8 mouse cellular contexts compared by ENCODE assay signal in the genomic region with DNA sequence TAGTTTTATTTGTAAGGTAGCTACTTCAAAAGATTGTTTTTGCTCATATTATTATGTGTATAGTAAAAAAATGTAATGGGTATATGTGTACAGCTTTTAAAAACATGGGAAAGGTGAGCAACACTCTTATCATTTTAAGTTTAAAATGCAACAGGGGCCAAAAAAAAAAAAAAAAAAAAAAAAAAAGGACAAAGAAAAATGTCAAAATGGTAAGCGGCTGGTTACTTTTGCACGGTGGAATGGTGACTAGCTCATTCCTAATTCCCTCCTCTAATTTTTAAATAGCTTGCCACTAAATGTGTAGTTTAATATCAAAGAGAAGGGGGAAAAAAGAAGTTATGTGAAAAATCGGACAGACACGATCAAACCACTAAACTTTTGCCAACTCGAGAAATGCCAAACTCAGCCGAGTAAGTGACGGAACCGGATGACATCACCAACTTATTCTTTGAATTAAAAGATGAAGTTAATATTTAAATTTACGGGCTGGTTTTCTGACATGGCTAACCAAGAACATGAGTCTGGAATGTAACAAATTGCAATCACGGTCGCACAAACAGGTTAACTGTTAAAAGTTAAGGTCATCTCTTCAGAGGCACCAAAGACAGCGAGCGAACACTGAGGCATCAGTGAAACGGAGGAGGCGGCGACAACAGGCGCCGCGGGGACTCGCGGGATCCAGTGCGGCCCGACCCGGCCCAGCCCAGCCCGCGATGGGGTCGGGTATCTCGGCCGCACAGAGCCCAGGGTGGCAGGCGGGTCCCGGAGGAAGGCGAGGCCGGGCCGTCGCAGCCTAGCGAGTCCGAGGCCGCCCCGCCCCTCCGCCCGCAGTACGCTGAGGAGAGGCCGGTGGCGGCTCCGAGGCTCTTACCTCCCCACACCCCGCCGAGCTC. TPM values are rescaled to one million over a fixed set of nuclear protein-coding genes. Genes with fewer than 3 reads are reported as not detected.
A peak's percentile ranks its signal among the peaks of the same experiment; 100 is the strongest.
DNase-seq lines count a peak whose midpoint lies in the region; ATAC-seq and TF ChIP-seq lines count a peak whose summit lies in the region.

No protein-coding gene starts in this region.

- no peak for TF ChIP-seq CTCF in cerebellum, adult 2 months (IDR thresholded peaks at IDR 0.05; ENCODE audit: borderline replicate concordance, insufficient read depth, low read depth, low read length)

- H3K9ac ChIP-seq in limb, embryonic 12.5 days (replicated peaks) = peak overlapping the region; percentile 83
- peak overlapping the region; percentile 74 for H3K9ac ChIP-seq in stomach, embryonic 14.5 days (replicated peaks; ENCODE audit: low read depth, low read length)

- peak overlapping the region; percentile 65 for H3K4me3 ChIP-seq in cerebellum, adult 2 months (replicated peaks; ENCODE audit: insufficient read depth, low read depth, low read length)
- peak overlapping the region; percentile 77 for H3K4me3 ChIP-seq in limb, embryonic 12.5 days (replicated peaks)
- H3K4me3 ChIP-seq in stomach, embryonic 14.5 days (ENCODE audit: low read depth, low read length) = peak overlapping the region; percentile 76

- no peaks in the 10 kb centered on the region for H3K9me3 ChIP-seq in limb, embryonic 12.5 days
- H3K9me3 ChIP-seq in stomach, embryonic 14.5 days (ENCODE audit: control insufficient read depth, low read depth, low read length) = no peaks in the 10 kb centered on the region

- H3K36me3 ChIP-seq in limb, embryonic 12.5 days = no peaks in the 10 kb centered on the region; the same call in 1 of the 2 replicates
- H3K36me3 ChIP-seq in stomach, embryonic 14.5 days (ENCODE audit: control insufficient read depth, insufficient read depth, low read length) = no peaks in the 10 kb centered on the region

- H3K27me3 ChIP-seq in cerebellum, adult 2 months (ENCODE audit: control insufficient read depth, insufficient read depth, low read length) = no peaks in the 10 kb centered on the region
- H3K27me3 ChIP-seq in limb, embryonic 12.5 days = no peaks in the 10 kb centered on the region
- H3K27me3 ChIP-seq in stomach, embryonic 14.5 days (ENCODE audit: control insufficient read depth, insufficient read depth, low read length) = no peaks in the 10 kb centered on the region

- peak; percentile 93 for ATAC-seq in limb, embryonic 12.5 days (ENCODE audit: insufficient number of reproducible peaks, insufficient read depth, low FRiP score, low TSS enrichment, low read depth)
- ATAC-seq in stomach, embryonic 14.5 days (ENCODE audit: insufficient number of reproducible peaks, insufficient read depth, low FRiP score, low read depth) = peak; percentile 91; the same call in 1 of the 2 replicates

- H3K4me2 ChIP-seq in limb, embryonic 12.5 days = peak overlapping the region; percentile 68
- peak overlapping the region; percentile 66 for H3K4me2 ChIP-seq in stomach, embryonic 14.5 days (replicated peaks; ENCODE audit: low read depth, low read length)

- no peak for TF ChIP-seq POLR2A in cerebellum, adult 2 months (IDR thresholded peaks at IDR 0.05; ENCODE audit: borderline replicate concordance, insufficient read depth, low read length)

- WGBS in cerebellum, adult 2 months = under 1% methylated on average over 47 of the region's 47 CpGs
- WGBS in limb, embryonic 12.5 days = 5% methylated on average over 33 of the region's 47 CpGs
- WGBS in stomach, embryonic 14.5 days = 2% methylated on average over 47 of the region's 47 CpGs

- H3K27ac ChIP-seq in cerebellum, adult 2 months (ENCODE audit: insufficient read depth, low read length) = peak overlapping the region; percentile 63
- peak overlapping the region; percentile 92 for H3K27ac ChIP-seq in limb, embryonic 12.5 days
- H3K27ac ChIP-seq in stomach, embryonic 14.5 days (ENCODE audit: low read length) = peak overlapping the region; percentile 93

- no peaks in the 10 kb centered on the region for H3K4me1 ChIP-seq in cerebellum, adult 2 months (ENCODE audit: control insufficient read depth, insufficient read depth, low read length)
- no peaks in the 10 kb centered on the region for H3K4me1 ChIP-seq in limb, embryonic 12.5 days (replicated peaks)
- peaks cover 9% of the 10 kb centered on the region; the same call in 1 of the 2 replicates for H3K4me1 ChIP-seq in stomach, embryonic 14.5 days (ENCODE audit: control insufficient read depth, insufficient read depth, low read length)

- no peak for DNase-seq in cerebellum, adult 2 months
- no peak for DNase-seq in cerebellum, postnatal 14 days
- peak; percentile 23 for DNase-seq in thymus, postnatal 0 days (ENCODE audit: low spot score)
- DNase-seq in thymus, postnatal 36 days = no peak
- no peak for DNase-seq in urinary bladder, postnatal 14 days (ENCODE audit: low spot score)
- no peak for DNase-seq in thymus, postnatal 4 days

RNA-seq across cellular contexts. Expression of a gene that starts 0.6 kb away (rescaled TPM):
- polyA plus RNA-seq in cerebellum, adult 2 months (2012; rRNA removed) = 13.6 and 15.0 TPM in 2 replicates
- 4.7 and 5.3 TPM in 2 replicates for polyA plus RNA-seq in thymus, postnatal 0 days (2015; fragmentation: Nextera tagmentation; extraction: Ambion mirVana)
- polyA plus RNA-seq in limb, embryonic 12.5 days (2016; fragmentation: Nextera tagmentation; extraction: Ambion mirVana) = 13.8 and 14.9 TPM in 2 replicates
- polyA plus RNA-seq in stomach, embryonic 14.5 days (2014; fragmentation: Nextera tagmentation; extraction: Ambion mirVana) = 14.6 TPM in 2 replicates

RNA-seq across cellular contexts. Expression of a gene that starts 45.9 kb away (rescaled TPM):
- polyA plus RNA-seq in cerebellum, adult 2 months (2012; rRNA removed) = not detected in 2 replicates
- not detected in 2 replicates for polyA plus RNA-seq in thymus, postnatal 0 days (2015; fragmentation: Nextera tagmentation; extraction: Ambion mirVana)
- not detected in 2 replicates for polyA plus RNA-seq in limb, embryonic 12.5 days (2016; fragmentation: Nextera tagmentation; extraction: Ambion mirVana)
- not detected in 2 replicates for polyA plus RNA-seq in stomach, embryonic 14.5 days (2014; fragmentation: Nextera tagmentation; extraction: Ambion mirVana)

RNA-seq across cellular contexts. Expression of a gene that starts 46.3 kb away (rescaled TPM):
- 7.4 and 8.0 TPM in 2 replicates for polyA plus RNA-seq in cerebellum, adult 2 months (2012; rRNA removed)
- polyA plus RNA-seq in thymus, postnatal 0 days (2015; fragmentation: Nextera tagmentation; extraction: Ambion mirVana) = 0.18 and 0.46 TPM in 2 replicates
- polyA plus RNA-seq in limb, embryonic 12.5 days (2016; fragmentation: Nextera tagmentation; extraction: Ambion mirVana) = 0.18 TPM in 1 of 2 replicates, not detected in the other
- 0.42 and 0.45 TPM in 2 replicates for polyA plus RNA-seq in stomach, embryonic 14.5 days (2014; fragmentation: Nextera tagmentation; extraction: Ambion mirVana)
